Mouse (Mus musculus) mature B cell (primary cell): ENCODE data around the gene Tas2r116.

ENCODE experiments used
- in situ Hi-C: fragments of 300-500 bp; cut with MboI; formaldehyde crosslinking; loops from 2 replicates; pipeline ENCODE4 v1.14.3; 2019

Gene Tas2r116

DNA sequence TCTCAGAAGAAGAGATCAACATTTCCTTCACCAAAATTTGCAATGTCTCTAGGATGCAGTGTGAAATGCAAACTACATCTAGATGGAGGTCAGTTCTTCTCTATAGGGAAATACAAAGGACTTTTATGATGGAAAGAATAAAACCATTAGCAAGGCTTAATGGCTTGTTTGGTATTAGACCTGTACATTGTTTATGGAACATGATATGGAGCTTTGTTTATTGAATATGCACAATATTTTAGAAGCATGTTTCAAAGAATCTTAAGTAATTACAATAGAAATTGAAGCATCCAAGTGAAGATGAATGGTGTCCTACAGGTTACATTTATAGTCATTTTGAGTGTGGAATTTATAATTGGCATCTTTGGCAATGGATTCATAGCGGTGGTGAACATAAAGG is at the start of gene Tas2r116:
TSS of gene Tas2r116 (plus strand) at position 301 of the 400 bp plus-strand sequence.
- in situ Hi-C loops = no loop called here

DNA sequence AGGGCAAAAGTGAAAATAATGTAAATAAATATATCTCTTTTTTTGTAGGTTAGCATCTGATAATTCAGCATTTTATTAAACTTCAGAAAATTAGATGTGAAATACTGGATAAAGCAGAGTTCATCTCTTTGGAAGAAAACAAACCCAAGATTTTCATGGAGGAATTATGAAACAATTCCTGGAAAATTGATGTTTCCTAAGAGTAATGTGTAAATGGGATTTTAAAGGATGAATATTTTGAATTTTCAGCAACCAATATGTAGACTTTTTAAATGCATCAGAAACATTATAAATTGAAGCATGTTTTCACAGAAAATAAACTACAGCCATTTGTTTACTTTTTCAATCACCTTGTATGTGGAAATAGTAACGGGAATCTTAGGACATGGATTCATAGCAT is 8.4 kb upstream of the Tas2r116 start, which contains the start of gene Tas2r123:
TSS of gene Tas2r123 (plus strand) at position 301 of the 400 bp plus-strand sequence.
- in situ Hi-C loops = no loop called here

DNA sequence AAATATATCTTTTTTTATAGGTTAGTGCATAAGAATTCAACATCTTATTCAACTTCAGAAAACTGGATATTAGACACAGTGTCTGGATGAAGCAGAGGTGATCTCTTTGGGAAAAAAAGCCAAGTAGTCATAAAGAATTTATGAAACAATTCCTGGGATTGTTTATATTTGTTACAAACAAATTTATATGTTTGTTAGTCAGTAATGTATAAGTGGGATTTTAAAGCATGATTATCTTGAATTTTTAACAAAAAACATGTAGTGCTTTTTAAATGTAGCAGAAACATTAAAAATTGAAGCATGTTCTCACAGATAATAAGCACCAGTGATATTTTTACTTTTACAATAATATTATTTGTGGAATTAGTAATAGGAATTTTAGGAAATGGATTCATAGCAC is 12.5 kb downstream of the Tas2r116 start, which contains the start of gene Tas2r110:
TSS of gene Tas2r110 (plus strand) at position 301 of the 400 bp plus-strand sequence.
- in situ Hi-C loops = no loop called here

DNA sequence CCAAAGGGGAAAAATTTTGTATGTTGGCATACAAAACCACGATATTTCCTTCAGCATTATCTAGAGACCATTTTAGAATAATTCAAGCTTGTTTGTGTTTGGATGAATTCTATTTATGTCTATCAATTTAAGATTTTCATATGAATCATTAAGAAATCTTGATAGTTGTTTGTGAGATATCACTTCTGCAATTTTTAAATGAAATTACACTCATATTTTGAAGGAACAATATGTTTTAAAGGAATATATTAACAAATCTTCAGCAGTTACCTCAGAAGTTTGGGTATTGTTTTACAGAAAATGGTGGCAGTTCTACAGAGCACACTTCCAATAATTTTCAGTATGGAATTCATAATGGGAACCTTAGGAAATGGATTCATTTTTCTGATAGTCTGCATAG is 37.5 kb downstream of the Tas2r116 start, which contains the start of gene Tas2r113:
TSS of gene Tas2r113 (plus strand) at position 301 of the 400 bp plus-strand sequence.
- in situ Hi-C loops = no loop called here
